Mouse (Mus musculus): ENCODE measurements around the gene Flad1. TPM values are rescaled to one million over a fixed set of nuclear protein-coding genes. Genes with fewer than 3 reads are reported as not detected.
A peak's percentile ranks its signal among the peaks of the same experiment; 100 is the strongest.

Flad1 gene
- total RNA-seq, 1 experiment, result 20.3 TPM

GRCm38 (mm10) chr3:89436176-89437113, 24.8 kb upstream of the Flad1 start, which contains the start of gene Pbxip1:
Pbxip1 (plus strand) TSS chr3:89436706.
- Histone ChIP-seq H3K4me1 (ENCODE audit: control insufficient read depth in 2 of 2, insufficient read depth in 2 of 2, low read length in 2 of 2, poor library complexity in 1 of 2) (peaks cover 3 to 22% of the 10 kb centered on the region in 2 experiments; a peak in 2 of 4 replicates), H3K9me3 (ENCODE audit: control insufficient read depth, insufficient read depth, low read depth, low read length) (no peaks in the 10 kb centered on the region), H3K4me3 (ENCODE audit: insufficient read depth in 1 of 2, low read depth in 1 of 2, low read length in 2 of 2, poor library complexity in 1 of 2, severe bottlenecking in 1 of 2) (peak within 1 kb of the TSS; percentile 66 to 77), H3K36me3 (ENCODE audit: control insufficient read depth, insufficient read depth, low read length, poor library complexity, severe bottlenecking) (peaks cover 15% of the 10 kb centered on the region), H3K27ac (ENCODE audit: insufficient read depth, low read depth, low read length, poor library complexity, severe bottlenecking) (peak within 1 kb of the TSS; percentile 61), H3K9ac (ENCODE audit: insufficient read depth, low read depth, low read length, poor library complexity, severe bottlenecking) (peak within 1 kb of the TSS; percentile 72)
- in situ Hi-C loops (cut with MboI; ENCODE audit: low sequenced_read_pairs in 2 of 2, unreplicated experiment in 2 of 2), result no loop called here
- 0 out of 2 replicates have a peak, but pooled peaks have one; percentile 20 for TF ChIP-seq CHD2 (IDR thresholded peaks at IDR 0.05; ENCODE audit: low read depth, low read length)
- TF ChIP-seq MAFK (IDR thresholded peaks at IDR 0.05; ENCODE audit: insufficient read depth, low read depth, low read length), result no peak
- DNase-seq (ENCODE audit: low read depth, low spot score), result peak; percentile 88

DNA sequence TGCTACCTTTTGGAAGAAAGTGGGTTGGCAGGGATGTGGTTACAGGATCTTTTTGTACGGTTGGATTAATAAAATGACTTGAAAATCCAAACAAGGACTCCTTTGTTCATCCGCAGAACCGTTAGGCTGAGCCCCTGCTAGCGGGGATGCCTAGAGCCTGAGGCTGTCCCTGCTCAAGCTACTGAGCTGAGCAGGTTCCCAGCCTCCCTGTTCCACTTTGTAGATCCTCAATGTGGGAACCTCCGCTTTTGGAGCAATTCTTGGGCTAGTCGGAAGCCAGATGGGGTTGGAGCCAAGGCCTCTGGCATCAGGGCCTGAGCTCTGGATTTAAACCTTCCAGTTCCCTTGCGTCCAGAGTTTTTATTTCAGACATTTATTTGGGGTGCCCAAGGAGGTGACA, 23.4 kb upstream of the Flad1 start:
- TF ChIP-seq ZC3H11A (IDR thresholded peaks at IDR 0.05; ENCODE audit: borderline replicate concordance, low read depth, low read length) (no peak), MAFK (IDR thresholded peaks at IDR 0.05; ENCODE audit: insufficient read depth, low read depth, low read length) (no peak), ZNF384 (IDR thresholded peaks at IDR 0.05; ENCODE audit: low read depth, low read length) (no peak), CHD2 (IDR thresholded peaks at IDR 0.05; ENCODE audit: low read depth, low read length) (no peak), HCFC1 (IDR thresholded peaks at IDR 0.05; ENCODE audit: borderline replicate concordance, insufficient read depth, low read length) (no peak)
- in situ Hi-C loops (cut with MboI; ENCODE audit: low sequenced_read_pairs in 2 of 2, unreplicated experiment in 2 of 2), result no loop called here
- H3K27ac ChIP-seq (ENCODE audit: insufficient read depth, low read depth, low read length, poor library complexity, severe bottlenecking), result no peak overlapping the region
- H3K4me1 ChIP-seq (ENCODE audit: control insufficient read depth in 2 of 2, insufficient read depth in 2 of 2, low read length in 2 of 2, poor library complexity in 1 of 2), result peaks cover 3 to 27% of the 10 kb centered on the region in 2 experiments; a peak in 2 of 4 replicates
- H3K9me3 ChIP-seq (ENCODE audit: control insufficient read depth, insufficient read depth, low read depth, low read length), result no peaks in the 10 kb centered on the region
- DNase-seq (ENCODE audit: low read depth, low spot score), result no peak
- H3K9ac ChIP-seq (ENCODE audit: insufficient read depth, low read depth, low read length, poor library complexity, severe bottlenecking), result peak overlapping the region; percentile 4; the same call in 1 of the 2 replicates
- H3K4me3 ChIP-seq (ENCODE audit: insufficient read depth in 1 of 2, low read depth in 1 of 2, low read length in 2 of 2, poor library complexity in 1 of 2, severe bottlenecking in 1 of 2), result peak overlapping the region in 1 of 2 experiments; percentile 11; a peak in 1 of 4 replicates
- H3K36me3 ChIP-seq (ENCODE audit: control insufficient read depth, insufficient read depth, low read length, poor library complexity, severe bottlenecking), result peaks cover 15% of the 10 kb centered on the region

DNA sequence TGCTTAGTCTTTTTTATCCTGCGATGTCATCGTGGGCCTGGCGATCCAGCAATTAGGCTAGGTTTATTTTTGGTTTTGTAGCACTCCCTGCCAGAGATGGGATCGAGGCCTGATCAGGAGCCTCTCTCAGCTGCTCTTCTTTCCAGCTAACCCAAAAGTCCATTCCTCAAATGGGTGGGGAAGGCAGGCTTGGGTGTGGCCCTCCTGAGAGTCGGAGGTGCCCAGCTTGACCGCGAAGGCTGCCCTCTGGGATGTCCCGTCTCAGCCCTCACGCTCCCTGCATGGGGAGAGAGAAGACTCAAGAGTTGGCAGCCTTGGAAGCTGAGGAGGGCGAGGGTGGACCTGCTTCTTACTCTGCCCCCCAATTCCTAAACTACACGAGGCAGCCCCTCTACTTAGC, 22.9 kb upstream of the Flad1 start:
- H3K27ac ChIP-seq (ENCODE audit: insufficient read depth, low read depth, low read length, poor library complexity, severe bottlenecking), result no peak overlapping the region
- peaks cover 3 to 27% of the 10 kb centered on the region in 2 experiments; a peak in 2 of 4 replicates for H3K4me1 ChIP-seq (ENCODE audit: control insufficient read depth in 2 of 2, insufficient read depth in 2 of 2, low read length in 2 of 2, poor library complexity in 1 of 2)
- no peak for TF ChIP-seq HCFC1 (IDR thresholded peaks at IDR 0.05; ENCODE audit: borderline replicate concordance, insufficient read depth, low read length)
- TF ChIP-seq ZNF384 (IDR thresholded peaks at IDR 0.05; ENCODE audit: low read depth, low read length), result no peak
- TF ChIP-seq CHD2 (IDR thresholded peaks at IDR 0.05; ENCODE audit: low read depth, low read length), result no peak
- no peak for TF ChIP-seq MAFK (IDR thresholded peaks at IDR 0.05; ENCODE audit: insufficient read depth, low read depth, low read length)
- no peak for TF ChIP-seq ZC3H11A (IDR thresholded peaks at IDR 0.05; ENCODE audit: borderline replicate concordance, low read depth, low read length)
- H3K9ac ChIP-seq (ENCODE audit: insufficient read depth, low read depth, low read length, poor library complexity, severe bottlenecking), result peak overlapping the region; percentile 4; the same call in 1 of the 2 replicates
- DNase-seq (ENCODE audit: low read depth, low spot score), result no peak
- in situ Hi-C loops (cut with MboI; ENCODE audit: low sequenced_read_pairs in 2 of 2, unreplicated experiment in 2 of 2), result no loop called here
- H3K4me3 ChIP-seq (ENCODE audit: insufficient read depth in 1 of 2, low read depth in 1 of 2, low read length in 2 of 2, poor library complexity in 1 of 2, severe bottlenecking in 1 of 2), result peak overlapping the region in 1 of 2 experiments; percentile 11; a peak in 1 of 4 replicates
- peaks cover 15% of the 10 kb centered on the region for H3K36me3 ChIP-seq (ENCODE audit: control insufficient read depth, insufficient read depth, low read length, poor library complexity, severe bottlenecking)
- no peaks in the 10 kb centered on the region for H3K9me3 ChIP-seq (ENCODE audit: control insufficient read depth, insufficient read depth, low read depth, low read length)

DNA sequence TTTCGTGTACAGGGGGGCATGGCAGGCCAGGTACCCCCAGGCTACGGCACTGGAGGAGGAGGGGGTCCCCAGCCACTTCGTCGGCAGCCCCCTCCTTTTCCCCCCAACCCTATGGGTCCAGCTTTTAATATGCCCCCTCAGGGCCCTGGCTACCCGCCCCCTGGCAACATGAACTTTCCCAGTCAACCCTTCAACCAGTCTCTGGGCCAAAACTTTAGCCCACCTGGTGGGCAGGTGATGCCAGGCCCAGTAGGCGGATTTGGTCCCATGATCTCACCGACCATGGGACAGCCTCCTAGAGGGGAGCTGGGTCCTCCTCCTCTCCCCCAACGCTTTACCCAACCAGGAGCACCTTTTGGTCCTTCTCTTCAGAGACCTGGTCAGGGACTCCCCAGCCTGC, 20.9 kb upstream of the Flad1 start:
- H3K27ac ChIP-seq (ENCODE audit: insufficient read depth, low read depth, low read length, poor library complexity, severe bottlenecking), result no peak overlapping the region
- peaks cover 21% of the 10 kb centered on the region for H3K36me3 ChIP-seq (ENCODE audit: control insufficient read depth, insufficient read depth, low read length, poor library complexity, severe bottlenecking)
- in situ Hi-C loops (cut with MboI; ENCODE audit: low sequenced_read_pairs in 2 of 2, unreplicated experiment in 2 of 2), result no loop called here
- DNase-seq (ENCODE audit: low read depth, low spot score), result no peak
- no peak overlapping the region for H3K9ac ChIP-seq (ENCODE audit: insufficient read depth, low read depth, low read length, poor library complexity, severe bottlenecking)
- TF ChIP-seq ZC3H11A (IDR thresholded peaks at IDR 0.05; ENCODE audit: borderline replicate concordance, low read depth, low read length) (no peak), ZNF384 (IDR thresholded peaks at IDR 0.05; ENCODE audit: low read depth, low read length) (no peak), CHD2 (IDR thresholded peaks at IDR 0.05; ENCODE audit: low read depth, low read length) (no peak), HCFC1 (IDR thresholded peaks at IDR 0.05; ENCODE audit: borderline replicate concordance, insufficient read depth, low read length) (no peak), MAFK (IDR thresholded peaks at IDR 0.05; ENCODE audit: insufficient read depth, low read depth, low read length) (no peak)
- H3K9me3 ChIP-seq (ENCODE audit: control insufficient read depth, insufficient read depth, low read depth, low read length), result no peaks in the 10 kb centered on the region
- H3K4me1 ChIP-seq (ENCODE audit: control insufficient read depth in 2 of 2, insufficient read depth in 2 of 2, low read length in 2 of 2, poor library complexity in 1 of 2), result peaks cover 3 to 25% of the 10 kb centered on the region in 2 experiments; a peak in 2 of 4 replicates
- no peak overlapping the region; a peak in 1 of 4 replicates for H3K4me3 ChIP-seq (ENCODE audit: insufficient read depth in 1 of 2, low read depth in 1 of 2, low read length in 2 of 2, poor library complexity in 1 of 2, severe bottlenecking in 1 of 2)

All from ES-E14 (cell line).